Mouse (Mus musculus) midbrain, embryonic 16.5 days (tissue): ENCODE measurements around the gene Mif4gd. TPM values are rescaled to one million over a fixed set of nuclear protein-coding genes. Genes with fewer than 3 reads are reported as not detected.

Source experiments
- ATAC-seq: fragments of 200-750 bp; cut with Nextera tagmentation; 2 replicates; pipeline ENCODE4 v1.8.0; 2017; ENCODE audit warnings: moderate TSS enrichment
- H3K27ac ChIP-seq: fragments of 300-500 bp; sonication (generic); 2 replicates; pipeline ENCODE4 v1.5.1; 2014; ENCODE audit warnings: mild to moderate bottlenecking, low read length, mixed read lengths
- H3K27me3 ChIP-seq: fragments of 300-500 bp; sonication (generic); 2 replicates; pipeline ENCODE4 v1.6.1; 2014; ENCODE audit warnings: low read depth, low read length, mixed read lengths; ENCODE audit not compliant: control insufficient read depth, insufficient read depth
- H3K36me3 ChIP-seq: fragments of 300-500 bp; sonication (generic); 2 replicates; pipeline ENCODE4 v1.6.1; 2014; ENCODE audit warnings: mild to moderate bottlenecking, low read length, moderate library complexity, mixed read lengths; ENCODE audit not compliant: control insufficient read depth, insufficient read depth
- H3K4me1 ChIP-seq: fragments of 300-500 bp; sonication (generic); 2 replicates; pipeline ENCODE4 v1.6.1; 2014; ENCODE audit warnings: mild to moderate bottlenecking, low read length, mixed read lengths; ENCODE audit not compliant: control insufficient read depth, insufficient read depth
- H3K4me2 ChIP-seq: fragments of 300-500 bp; sonication (generic); 2 replicates; pipeline ENCODE4 v1.6.1; 2014; ENCODE audit warnings: mild to moderate bottlenecking, low read length, mixed read lengths
- H3K4me3 ChIP-seq: fragments of 300-500 bp; sonication (generic); 2 replicates; pipeline ENCODE4 v1.5.1; 2014; ENCODE audit warnings: low read depth, mild to moderate bottlenecking, low read length, moderate library complexity, mixed read lengths
- H3K9ac ChIP-seq: fragments of 300-500 bp; sonication (generic); 2 replicates; pipeline ENCODE4 v1.6.1; 2014; ENCODE audit warnings: low read depth, low read length, mixed read lengths
- H3K9me3 ChIP-seq: fragments of 300-500 bp; sonication (generic); replicated peaks from 2 replicates; pipeline ENCODE4 v1.6.1; 2014; ENCODE audit warnings: mild to moderate bottlenecking, low read length, mixed read lengths; ENCODE audit not compliant: control insufficient read depth, poor library complexity, severe bottlenecking
- WGBS: fragments of 180-500 bp; shearing (Covaris S2); extraction: QIAGEN DNeasy Blood & Tissue Kit; methylation state at CpG from one replicate; pipeline ENCODE4 v1.1.7; 2014; 5-methylcytosine and 5-hydroxymethylcytosine counted together
- polyA plus RNA-seq: library from polyadenylated mRNA; unstranded; fragments of >200 nt; fragmentation: Nextera tagmentation; extraction: Ambion mirVana; gene quantifications from 2 replicates; pipeline ENCODE4 v1.2.1, GENCODE M21; 2015

The Mif4gd gene
- polyA plus RNA-seq, 1 experiment from 2014 or later: 12.5 TPM

GRCm38 (mm10) chr11:115599722-115600121 is 13.0 kb downstream of the Mif4gd start:
- 98% methylated on average over 7 of the region's 7 CpGs for WGBS
- Histone ChIP-seq H3K36me3 (peaks cover 6% of the 10 kb centered on the region), H3K4me2 (no peak overlapping the region), H3K9me3 (no peaks in the 10 kb centered on the region), H3K9ac (no peak overlapping the region), H3K27ac (no peak overlapping the region), H3K4me1 (peaks cover 18% of the 10 kb centered on the region), H3K4me3 (no peak overlapping the region), H3K27me3 (no peaks in the 10 kb centered on the region)
- ATAC-seq: no peak

GRCm38 (mm10) chr11:115598309-115598708 is 14.5 kb downstream of the Mif4gd start:
- H3K4me3 ChIP-seq: no peak overlapping the region
- H3K9me3 ChIP-seq: no peaks in the 10 kb centered on the region
- no peak overlapping the region for H3K4me2 ChIP-seq
- peaks cover 16% of the 10 kb centered on the region for H3K4me1 ChIP-seq
- no peak for ATAC-seq
- H3K9ac ChIP-seq: no peak overlapping the region
- peaks cover 19% of the 10 kb centered on the region for H3K36me3 ChIP-seq
- no peak overlapping the region for H3K27ac ChIP-seq
- no peaks in the 10 kb centered on the region for H3K27me3 ChIP-seq
- 89% methylated on average over 4 of the region's 4 CpGs for WGBS

GRCm38 (mm10) chr11:115595209-115595608 is 17.6 kb downstream of the Mif4gd start:
- 97% methylated on average over 3 of the region's 3 CpGs for WGBS
- Histone ChIP-seq H3K27me3 (no peaks in the 10 kb centered on the region), H3K4me1 (no peaks in the 10 kb centered on the region), H3K9ac (no peak overlapping the region), H3K4me2 (no peak overlapping the region), H3K36me3 (peaks cover 37% of the 10 kb centered on the region), H3K9me3 (no peaks in the 10 kb centered on the region), H3K27ac (no peak overlapping the region), H3K4me3 (no peak overlapping the region)
- no peak for ATAC-seq

- Histone ChIP-seq H3K9me3 (no peaks in the 10 kb centered on the region), H3K4me1 (no peaks in the 10 kb centered on the region), H3K4me2 (no peak overlapping the region), H3K27ac (no peak overlapping the region), H3K9ac (no peak overlapping the region), H3K4me3 (no peak overlapping the region), H3K27me3 (no peaks in the 10 kb centered on the region), H3K36me3 (peaks cover 65% of the 10 kb centered on the region)
- ATAC-seq: no peak
- WGBS: 81% methylated on average over 2 of the region's 2 CpGs
Observed at GRCm38 (mm10) chr11:115590526-115591075, 22.2 kb downstream of the Mif4gd start.

DNA sequence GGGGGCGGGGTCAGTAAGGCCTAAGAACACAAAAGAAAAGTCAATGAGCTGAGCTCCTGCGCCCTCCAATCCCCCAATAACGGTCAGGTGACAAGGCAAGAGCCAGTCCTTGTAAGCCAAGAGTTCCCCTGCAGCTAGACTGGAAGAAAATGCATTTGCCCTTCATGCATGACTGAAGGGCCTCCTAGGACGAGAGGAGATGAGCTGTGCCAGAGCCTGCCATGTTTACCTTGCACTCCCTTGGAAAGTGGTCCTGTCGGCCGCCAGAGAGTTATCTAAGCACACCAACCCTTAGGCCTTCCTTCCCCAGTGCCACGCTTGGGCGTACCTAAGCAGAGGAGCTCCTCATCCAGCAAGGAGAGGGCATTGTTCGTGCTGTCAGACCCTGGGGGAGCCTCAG is 24.8 kb downstream of the Mif4gd start:
- H3K36me3 ChIP-seq: peaks cover 70% of the 10 kb centered on the region
- no peaks in the 10 kb centered on the region for H3K9me3 ChIP-seq
- H3K4me2 ChIP-seq: no peak overlapping the region
- H3K27ac ChIP-seq: no peak overlapping the region
- ATAC-seq: no peak
- H3K4me3 ChIP-seq: no peak overlapping the region
- no peaks in the 10 kb centered on the region for H3K4me1 ChIP-seq
- H3K27me3 ChIP-seq: no peaks in the 10 kb centered on the region
- no peak overlapping the region for H3K9ac ChIP-seq
- 85% methylated on average over 9 of the region's 9 CpGs for WGBS

GRCm38 (mm10) chr11:115586403-115586802 is 26.4 kb downstream of the Mif4gd start:
- no peak for ATAC-seq
- Histone ChIP-seq H3K4me2 (no peak overlapping the region), H3K9me3 (no peaks in the 10 kb centered on the region), H3K27ac (no peak overlapping the region), H3K4me3 (no peak overlapping the region), H3K9ac (no peak overlapping the region), H3K27me3 (no peaks in the 10 kb centered on the region), H3K4me1 (no peaks in the 10 kb centered on the region), H3K36me3 (peaks cover 66% of the 10 kb centered on the region)
- 93% methylated on average over 9 of the region's 9 CpGs for WGBS

GRCm38 (mm10) chr11:115585573-115586100 is 27.1 kb downstream of the Mif4gd start:
- Histone ChIP-seq H3K9ac (no peak overlapping the region), H3K27ac (no peak overlapping the region), H3K4me1 (no peaks in the 10 kb centered on the region), H3K4me2 (no peak overlapping the region), H3K4me3 (no peak overlapping the region), H3K9me3 (no peaks in the 10 kb centered on the region), H3K27me3 (no peaks in the 10 kb centered on the region), H3K36me3 (peaks cover 66% of the 10 kb centered on the region)
- 93% methylated on average over 7 of the region's 7 CpGs for WGBS
- no peak for ATAC-seq

- no peak overlapping the region for H3K9ac ChIP-seq
- no peak for ATAC-seq
Observed at GRCm38 (mm10) chr11:115584376-115585073, 28.2 kb downstream of the Mif4gd start.

DNA sequence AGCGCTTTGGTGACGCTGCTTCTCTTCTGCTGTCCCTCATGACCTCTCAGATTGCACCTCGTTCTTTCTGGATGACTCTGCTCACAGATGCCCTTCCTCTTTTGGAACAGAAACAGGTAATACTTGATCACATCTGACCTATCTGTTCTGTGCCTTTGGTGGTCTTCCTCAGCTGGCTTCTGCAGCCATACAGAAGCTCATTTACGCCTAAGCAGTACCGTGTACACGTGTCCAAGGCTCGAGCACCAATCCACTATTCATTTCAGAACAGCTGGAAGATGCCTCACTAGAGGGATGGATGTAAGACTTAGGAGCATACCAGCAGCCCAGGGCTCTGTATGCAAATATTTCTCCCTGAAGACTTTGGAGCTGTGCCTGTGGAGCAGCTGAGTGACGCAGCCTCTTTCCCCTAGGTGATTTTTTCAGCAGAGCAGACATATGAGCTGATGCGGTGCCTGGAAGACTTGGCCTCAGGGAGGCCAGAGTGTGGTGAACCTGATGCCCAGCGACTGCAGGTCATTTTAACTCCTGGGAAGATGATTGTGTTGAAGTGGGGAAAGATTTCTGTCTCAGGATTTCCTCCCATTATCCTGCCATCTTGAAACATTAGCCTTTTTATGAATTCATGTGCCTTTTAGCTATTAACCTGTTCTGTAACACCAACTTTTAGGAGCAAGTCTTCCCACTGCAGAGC is 29.7 kb downstream of the Mif4gd start:
- H3K4me3 ChIP-seq: no peak overlapping the region
- no peak for ATAC-seq
- no peaks in the 10 kb centered on the region for H3K27me3 ChIP-seq
- H3K4me1 ChIP-seq: no peaks in the 10 kb centered on the region
- no peak overlapping the region for H3K9ac ChIP-seq
- peaks cover 57% of the 10 kb centered on the region for H3K36me3 ChIP-seq
- WGBS: 82% methylated on average over 10 of the region's 10 CpGs
- H3K9me3 ChIP-seq: no peaks in the 10 kb centered on the region
- no peak overlapping the region for H3K4me2 ChIP-seq
- no peak overlapping the region for H3K27ac ChIP-seq

More at GRCm38 (mm10) chr11:115584376-115585073, 28.2 kb downstream of the Mif4gd start:
- Histone ChIP-seq H3K27me3 (no peaks in the 10 kb centered on the region), H3K4me1 (no peaks in the 10 kb centered on the region), H3K9me3 (no peaks in the 10 kb centered on the region), H3K4me3 (no peak overlapping the region), H3K27ac (no peak overlapping the region), H3K36me3 (peaks cover 60% of the 10 kb centered on the region), H3K4me2 (no peak overlapping the region)
- WGBS: 88% methylated on average over 10 of the region's 10 CpGs
